Comparison of ENCODE assay signal across 17 mouse cellular contexts in genomic region chr11:76146187-76147010, GRCm38 (mm10). TPM values are rescaled to one million over a fixed set of nuclear protein-coding genes. Genes with fewer than 3 reads are reported as not detected.
A peak's percentile ranks its signal among the peaks of the same experiment; 100 is the strongest.
DNase-seq lines count a peak whose midpoint lies in the region; ATAC-seq and TF ChIP-seq lines count a peak whose summit lies in the region.
"Had no signal": no experiment of that assay in that cellular context is flagged by ENCODE, and none has a peak within 500 bp of the region (broad histone marks: within the 10 kb centered on the region; RNA-seq: fewer than 3 reads in every experiment).

No protein-coding gene starts in this region.

- no peaks in the 10 kb centered on the region for H3K79me2 ChIP-seq in liver, adult 2 months (ENCODE audit: control insufficient read depth, insufficient read depth, low read length)

- no peak overlapping the region for H3K27ac ChIP-seq in liver, adult 2 months (replicated peaks; ENCODE audit: insufficient read depth, low read depth, low read length)
- H3K27ac ChIP-seq in embryonic fibroblast, embryonic 13.5 days (ENCODE audit: insufficient read depth, low read length): peak overlapping the region; percentile 15; the same call in 1 of the 2 replicates
- peak overlapping the region; percentile 73 for H3K27ac ChIP-seq in stomach, embryonic 16.5 days (ENCODE audit: low read length)
- H3K27ac ChIP-seq in liver, postnatal 0 days (ENCODE audit: low read depth): no peak overlapping the region
- H3K27ac ChIP-seq: embryonic facial prominence, embryonic 12.5 days; heart, embryonic 13.5 days; limb, embryonic 10.5 days; liver, embryonic 14.5 days; midbrain, embryonic 13.5 days had no signal

- no peak for TF ChIP-seq POLR2A in liver, adult 2 months (IDR thresholded peaks at IDR 0.05; ENCODE audit: extremely low read depth, insufficient read depth, low read length)
- no peak for TF ChIP-seq POLR2A in embryonic fibroblast, embryonic 13.5 days (IDR thresholded peaks at IDR 0.05; ENCODE audit: low read depth, low read length)

- no peak for TF ChIP-seq CTCF in liver, adult 2 months (IDR thresholded peaks at IDR 0.05; ENCODE audit: low read depth, low read length)
- no peak for TF ChIP-seq CTCF in embryonic fibroblast, embryonic 13.5 days (IDR thresholded peaks at IDR 0.05; ENCODE audit: borderline replicate concordance, insufficient read depth, low read length)
- no peak for TF ChIP-seq CTCF in liver, postnatal 0 days (IDR thresholded peaks at IDR 0.05; ENCODE audit: low read depth)

- TF ChIP-seq EP300 in liver, postnatal 0 days (IDR thresholded peaks at IDR 0.05; ENCODE audit: low read depth): no peak

- H3K9ac ChIP-seq in liver, adult 2 months (ENCODE audit: low read depth, low read length): no peak overlapping the region
- no peak overlapping the region for H3K9ac ChIP-seq in stomach, embryonic 16.5 days (ENCODE audit: low read length)
- no peak overlapping the region for H3K9ac ChIP-seq in liver, postnatal 0 days (replicated peaks)
- H3K9ac ChIP-seq: embryonic facial prominence, embryonic 12.5 days; heart, embryonic 13.5 days; liver, embryonic 14.5 days; midbrain, embryonic 13.5 days had no signal

- ATAC-seq in cerebellum, adult (ENCODE audit: insufficient number of reproducible peaks, low FRiP score, low TSS enrichment): no peak
- peak; percentile 51; the same call in 1 of the 2 replicates for ATAC-seq in stomach, embryonic 16.5 days (ENCODE audit: insufficient read depth, low FRiP score)
- ATAC-seq in activated CD4-positive, CD25-positive, alpha-beta regulatory T cell, adult 4 months: no peak
- ATAC-seq in liver, postnatal 0 days: no peak
- ATAC-seq: midbrain, embryonic 13.5 days had no signal

- no peak overlapping the region for H3K4me3 ChIP-seq in liver, adult 2 months (ENCODE audit: insufficient read depth, low read depth, low read length)
- H3K4me3 ChIP-seq in embryonic fibroblast, embryonic 13.5 days (ENCODE audit: insufficient read depth, low read length): no peak overlapping the region
- no peak overlapping the region for H3K4me3 ChIP-seq in stomach, embryonic 16.5 days (replicated peaks; ENCODE audit: low read length)
- H3K4me3 ChIP-seq in liver, postnatal 0 days (ENCODE audit: low read depth, low read length): no peak overlapping the region
- H3K4me3 ChIP-seq: embryonic facial prominence, embryonic 12.5 days; heart, embryonic 13.5 days; limb, embryonic 10.5 days; midbrain, embryonic 13.5 days; myocyte had no signal

- peaks cover 9% of the 10 kb centered on the region; the same call in 1 of the 2 replicates for H3K36me3 ChIP-seq in liver, adult 2 months (ENCODE audit: control insufficient read depth, insufficient read depth, low read length)
- H3K36me3 ChIP-seq in stomach, embryonic 16.5 days (ENCODE audit: control insufficient read depth, insufficient read depth, low read length): no peaks in the 10 kb centered on the region
- no peaks in the 10 kb centered on the region; the same call in 1 of the 2 replicates for H3K36me3 ChIP-seq in liver, postnatal 0 days (replicated peaks; ENCODE audit: insufficient read depth, low read length)

- H3K4me2 ChIP-seq in stomach, embryonic 16.5 days (ENCODE audit: low read depth, low read length): no peak overlapping the region
- H3K4me2 ChIP-seq in liver, postnatal 0 days (ENCODE audit: low read depth, low read length): no peak overlapping the region
- H3K4me2 ChIP-seq: embryonic facial prominence, embryonic 12.5 days; heart, embryonic 13.5 days; midbrain, embryonic 13.5 days had no signal

- H3K4me1 ChIP-seq in liver, adult 2 months (ENCODE audit: control insufficient read depth, insufficient read depth, low read length): peaks cover 7% of the 10 kb centered on the region; the same call in 1 of the 2 replicates
- H3K4me1 ChIP-seq in embryonic fibroblast, embryonic 13.5 days (ENCODE audit: control insufficient read depth, insufficient read depth, low read length): peaks cover 10% of the 10 kb centered on the region
- H3K4me1 ChIP-seq in stomach, embryonic 16.5 days (ENCODE audit: control insufficient read depth, insufficient read depth, low read length): peaks cover 25% of the 10 kb centered on the region
- H3K4me1 ChIP-seq in liver, postnatal 0 days (ENCODE audit: insufficient read depth): no peaks in the 10 kb centered on the region

- 38% methylated on average over 8 of the region's 8 CpGs for WGBS in liver, adult 2 months
- WGBS in stomach, embryonic 16.5 days: 72% methylated on average over 8 of the region's 8 CpGs
- 80% methylated on average over 8 of the region's 8 CpGs for WGBS in liver, postnatal 0 days (ENCODE audit: insufficient replicate concordance)

- DNase-seq in cerebellum, adult 18-20 months: peak; percentile 39 to 41
- DNase-seq in liver, adult 2 months (ENCODE audit: extremely low read depth, low read depth, low spot score): peak; percentile 65
- DNase-seq in liver: no peak
- DNase-seq in liver, postnatal 0 days: no peak
- DNase-seq: gastrocnemius, postnatal 25 days; kidney, postnatal 25 days; thymus, adult 2 months had no signal

- no peaks in the 10 kb centered on the region for H3K9me3 ChIP-seq in stomach, embryonic 16.5 days (replicated peaks; ENCODE audit: control insufficient read depth, low read length)
- H3K9me3 ChIP-seq in liver, postnatal 0 days (ENCODE audit: low read length): no peaks in the 10 kb centered on the region
- H3K9me3 ChIP-seq: embryonic facial prominence, embryonic 12.5 days; heart, embryonic 13.5 days; limb, embryonic 10.5 days; midbrain, embryonic 13.5 days had no signal

- no peaks in the 10 kb centered on the region for H3K27me3 ChIP-seq in liver, adult 2 months (ENCODE audit: control insufficient read depth, insufficient read depth, low read length)
- H3K27me3 ChIP-seq in stomach, embryonic 16.5 days (ENCODE audit: control insufficient read depth, insufficient read depth, low read length): no peaks in the 10 kb centered on the region
- no peaks in the 10 kb centered on the region for H3K27me3 ChIP-seq in liver, postnatal 0 days (ENCODE audit: insufficient read depth, low read length)
- H3K27me3 ChIP-seq: embryonic facial prominence, embryonic 12.5 days; heart, embryonic 13.5 days; midbrain, embryonic 13.5 days had no signal

RNA-seq across cellular contexts. Expression of gene Vps53, which starts 33.0 kb away (rescaled TPM):
- total RNA-seq in liver, adult 2 months (2014; rRNA removed): 18.9 and 22.8 TPM in 2 replicates
- 19.3 and 22.4 TPM in 2 replicates for polyA plus RNA-seq in liver, adult 2 months (2012; rRNA removed)
- 40.1 and 40.9 TPM in 2 replicates for polyA plus RNA-seq in embryonic fibroblast, embryonic 13.5 days (2011; ENCODE audit: insufficient read length, low read depth, missing spikeins)
- polyA plus RNA-seq in stomach, embryonic 16.5 days (2015; fragmentation: Nextera tagmentation; extraction: Ambion mirVana): 48.5 and 55.5 TPM in 2 replicates
- polyA plus RNA-seq in activated CD4-positive, CD25-positive, alpha-beta regulatory T cell, adult 4 months (2017; shearing (Covaris generic)): 10 to 100 TPM; 44.5 to 55.8 TPM
- polyA plus RNA-seq in liver, postnatal 0 days (2015; fragmentation: Nextera tagmentation; extraction: Ambion mirVana): 15.4 and 16.2 TPM in 2 replicates

RNA-seq across cellular contexts. Expression of gene Fam57a, which starts 33.1 kb away (rescaled TPM):
- 3.0 and 3.4 TPM in 2 replicates for total RNA-seq in liver, adult 2 months (2014; rRNA removed)
- 3.5 and 5.3 TPM in 2 replicates for polyA plus RNA-seq in liver, adult 2 months (2012; rRNA removed)
- polyA plus RNA-seq in embryonic fibroblast, embryonic 13.5 days (2011; ENCODE audit: insufficient read length, low read depth, missing spikeins): 17.5 and 20.8 TPM in 2 replicates
- 173 and 315 TPM in 2 replicates for polyA plus RNA-seq in stomach, embryonic 16.5 days (2015; fragmentation: Nextera tagmentation; extraction: Ambion mirVana)
- polyA plus RNA-seq in activated CD4-positive, CD25-positive, alpha-beta regulatory T cell, adult 4 months (2017; shearing (Covaris generic)): 1 to 10 TPM; 4.1 to 4.9 TPM
- 2.3 and 2.5 TPM in 2 replicates for polyA plus RNA-seq in liver, postnatal 0 days (2015; fragmentation: Nextera tagmentation; extraction: Ambion mirVana)

Comparison
In these comparisons a context has a peak if more than half of its experiments do, and no peak if none do; other contexts are left out.
1. DNase-seq: peak in cerebellum, adult 18-20 months (2 of 2) and liver, adult 2 months (single experiment); none in liver (single experiment) and liver, postnatal 0 days (single experiment).
2. H3K27ac ChIP-seq: peak in embryonic fibroblast, embryonic 13.5 days (single experiment) and stomach, embryonic 16.5 days (single experiment); none in liver, adult 2 months (single experiment) and liver, postnatal 0 days (single experiment).